Mouse (Mus musculus) lung, embryonic 14.5 days (tissue): ENCODE measurements around the gene Dmrt2. TPM values are rescaled to one million over a fixed set of nuclear protein-coding genes. Genes with fewer than 3 reads are reported as not detected.
A peak's percentile ranks its signal among the peaks of the same experiment; 100 is the strongest.

Experiments used
- ATAC-seq: fragments of 200-750 bp; cut with Nextera tagmentation; 2 replicates; pipeline ENCODE4 v1.8.0; 2017; ENCODE audit warnings: mild to moderate bottlenecking, moderate TSS enrichment, moderate library complexity; ENCODE audit not compliant: insufficient read depth
- DNase-seq: peaks from one replicate; pipeline ENCODE4 v3.0.0-alpha.2; 2015
- H3K27ac ChIP-seq: fragments of 300-500 bp; sonication (generic); 2 replicates; pipeline ENCODE4 v1.5.1; 2014; ENCODE audit warnings: low read depth, mild to moderate bottlenecking, moderate library complexity
- H3K27me3 ChIP-seq: fragments of 300-500 bp; sonication (generic); 2 replicates; pipeline ENCODE4 v1.6.1; 2014; ENCODE audit warnings: low read length, control low read depth; ENCODE audit not compliant: insufficient read depth
- H3K36me3 ChIP-seq: fragments of 300-500 bp; sonication (generic); 2 replicates; pipeline ENCODE4 v1.6.1; 2014; ENCODE audit warnings: control low read depth; ENCODE audit not compliant: insufficient read depth
- H3K4me1 ChIP-seq: fragments of 300-500 bp; sonication (generic); 2 replicates; pipeline ENCODE4 v1.6.1; 2014; ENCODE audit warnings: antibody characterized with exemption, control low read depth; ENCODE audit not compliant: insufficient read depth
- H3K4me2 ChIP-seq: fragments of 300-500 bp; sonication (generic); 2 replicates; pipeline ENCODE4 v1.6.1; 2014; ENCODE audit warnings: mild to moderate bottlenecking
- H3K4me3 ChIP-seq: fragments of 300-500 bp; sonication (generic); 2 replicates; pipeline ENCODE4 v1.5.1; 2014; ENCODE audit warnings: low read depth, low read length
- H3K9ac ChIP-seq: fragments of 300-500 bp; sonication (generic); 2 replicates; pipeline ENCODE4 v1.6.1; 2014
- H3K9me3 ChIP-seq: fragments of 300-500 bp; sonication (generic); 2 replicates; pipeline ENCODE4 v1.6.1; 2016; ENCODE audit warnings: low read depth, low read length, control low read depth
- CTCF ChIP-seq: IDR thresholded peaks from 2 replicates; pipeline ENCODE4 v1.5.1; 2016; ENCODE audit warnings: antibody characterized with exemption, low read depth
- WGBS: fragments of 180-500 bp; shearing (Covaris S2); extraction: QIAGEN DNeasy Blood & Tissue Kit; methylation state at CpG from one replicate; pipeline ENCODE4 v1.1.7; 2014; 5-methylcytosine and 5-hydroxymethylcytosine counted together
- polyA plus RNA-seq: library from polyadenylated mRNA; unstranded; fragments of >200 nt; fragmentation: Nextera tagmentation; extraction: Ambion mirVana; gene quantifications from 2 replicates; pipeline ENCODE4 v1.2.1, GENCODE M21; 2014

Dmrt2 gene
- polyA plus RNA-seq, 1 experiment from 2014 or later, result 0.62 TPM

DNA sequence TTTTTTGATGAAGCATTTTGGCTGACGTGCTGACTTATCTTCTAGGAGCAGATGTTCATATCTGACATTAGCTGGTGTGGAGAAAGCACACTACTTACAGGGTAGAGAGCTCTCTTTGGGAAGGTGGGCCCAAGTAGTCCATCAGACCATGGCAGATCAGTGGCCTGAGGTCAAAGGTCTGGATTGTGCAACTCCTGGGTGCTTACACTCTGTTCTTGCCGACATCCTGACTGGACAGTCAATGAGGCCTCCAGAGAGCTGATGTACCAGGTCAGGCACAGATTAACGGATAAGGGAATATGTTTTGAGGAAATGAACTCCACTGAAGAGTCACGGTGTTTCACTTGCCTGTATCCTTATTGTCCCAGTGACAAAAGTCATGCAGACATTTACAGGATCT, 23.5 kb upstream of the Dmrt2 start:
- TF ChIP-seq CTCF, result no peak
- no peaks in the 10 kb centered on the region for H3K36me3 ChIP-seq
- 59% methylated on average over 4 of the region's 4 CpGs for whole genome bisulfite sequencing
- H3K27ac ChIP-seq, result no peak overlapping the region
- H3K9ac ChIP-seq, result no peak overlapping the region
- H3K9me3 ChIP-seq, result no peaks in the 10 kb centered on the region
- no peak overlapping the region for H3K4me3 ChIP-seq
- H3K27me3 ChIP-seq, result no peaks in the 10 kb centered on the region
- no peaks in the 10 kb centered on the region for H3K4me1 ChIP-seq
- ATAC-seq (no peak), DNase-seq (no peak)
- H3K4me2 ChIP-seq, result no peak overlapping the region

DNA sequence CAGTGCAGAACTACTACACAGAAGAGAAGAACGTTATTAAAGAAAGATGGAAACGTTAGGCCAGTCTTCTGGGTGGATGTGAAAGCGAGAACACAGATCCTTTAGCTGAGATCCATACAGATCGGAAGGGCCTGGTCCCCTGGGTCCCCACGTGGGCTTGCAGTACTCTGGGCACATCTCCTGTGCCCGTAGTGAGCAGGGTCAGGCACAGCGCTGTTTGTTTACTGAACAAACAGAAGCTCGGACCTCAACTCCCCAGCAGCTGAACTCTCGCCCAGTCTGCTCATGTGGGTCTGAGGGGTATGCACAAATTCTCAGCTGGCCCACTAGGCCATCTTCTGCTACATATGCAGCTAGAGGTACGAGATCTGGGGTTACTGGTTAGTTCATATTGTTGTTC, 21.7 kb upstream of the Dmrt2 start:
- H3K4me1 ChIP-seq, result peaks cover 6% of the 10 kb centered on the region; the same call in 1 of the 2 replicates
- H3K4me2 ChIP-seq, result no peak overlapping the region
- no peaks in the 10 kb centered on the region for H3K36me3 ChIP-seq
- WGBS, result 44% methylated on average over 10 of the region's 10 CpGs
- ATAC-seq, result no peak
- H3K9ac ChIP-seq, result no peak overlapping the region
- H3K4me3 ChIP-seq, result no peak overlapping the region
- TF ChIP-seq CTCF, result no peak
- H3K27me3 ChIP-seq, result no peaks in the 10 kb centered on the region
- H3K9me3 ChIP-seq, result no peaks in the 10 kb centered on the region
- no peak overlapping the region for H3K27ac ChIP-seq
- DNase-seq, result no peak

DNA sequence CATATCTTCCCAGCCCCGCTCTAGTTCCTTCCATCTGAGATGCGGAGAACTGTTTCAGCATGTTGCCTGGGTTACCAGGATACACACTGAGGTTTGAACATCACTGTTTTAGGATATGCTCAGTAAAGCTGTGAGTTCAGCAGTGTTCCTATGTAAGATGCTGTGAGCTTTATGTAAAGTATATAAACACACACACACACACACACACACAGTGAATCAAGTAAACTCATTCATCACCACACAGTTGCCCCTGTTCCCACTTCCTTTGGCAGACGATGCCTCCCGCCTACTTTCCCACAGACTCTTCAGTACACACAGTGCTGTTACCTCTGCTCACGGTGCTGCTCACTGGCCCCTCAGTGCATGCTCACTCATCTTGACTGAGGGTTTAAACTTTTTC, 19.7 kb upstream of the Dmrt2 start:
- no peak overlapping the region for H3K9ac ChIP-seq
- H3K27ac ChIP-seq, result no peak overlapping the region
- no peaks in the 10 kb centered on the region for H3K36me3 ChIP-seq
- no peak overlapping the region for H3K4me2 ChIP-seq
- DNase-seq, result no peak
- no peak for TF ChIP-seq CTCF
- no peak overlapping the region for H3K4me3 ChIP-seq
- ATAC-seq, result no peak
- H3K9me3 ChIP-seq, result no peaks in the 10 kb centered on the region
- no peaks in the 10 kb centered on the region for H3K27me3 ChIP-seq
- peaks cover 6% of the 10 kb centered on the region; the same call in 1 of the 2 replicates for H3K4me1 ChIP-seq
- WGBS, result 64% methylated on average over 5 of the region's 5 CpGs

DNA sequence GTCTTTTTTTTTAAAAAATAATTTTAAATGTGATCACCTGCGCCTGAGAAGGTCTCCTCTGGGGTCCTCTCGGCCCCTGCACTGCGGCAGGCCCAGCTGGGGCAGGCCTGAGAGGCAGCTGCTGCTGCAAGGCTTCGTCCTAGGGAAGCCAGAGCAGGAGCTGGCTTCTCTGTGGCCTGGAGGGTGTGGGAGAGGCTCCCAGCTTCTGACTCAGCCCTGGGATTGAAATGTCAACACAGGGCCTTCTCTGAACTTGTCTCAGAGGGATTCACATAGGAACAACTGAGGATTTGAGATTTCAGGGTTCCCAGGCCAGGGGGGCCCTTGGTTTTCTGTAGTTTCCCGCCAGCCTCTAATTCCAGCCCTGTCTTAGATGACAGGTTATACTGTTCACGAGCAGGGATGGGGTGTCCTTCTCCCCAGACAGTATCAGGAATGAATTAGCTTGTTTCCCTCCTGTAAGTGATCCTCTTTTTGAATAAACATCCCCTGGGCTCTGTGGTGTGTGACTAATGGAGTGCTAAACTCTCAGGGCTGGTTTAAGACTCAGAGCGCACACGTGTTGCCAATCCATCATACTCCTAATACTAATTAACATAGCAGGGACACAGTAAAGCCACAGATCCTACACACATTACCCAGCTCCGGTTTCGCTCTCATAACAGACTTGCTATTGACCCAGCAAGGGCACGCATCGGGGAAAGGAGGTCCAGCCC, 18.0 kb upstream of the Dmrt2 start:
- Histone ChIP-seq H3K27ac (no peak overlapping the region), H3K4me3 (no peak overlapping the region), H3K9me3 (no peaks in the 10 kb centered on the region), H3K4me1 (peaks cover 6% of the 10 kb centered on the region; the same call in 1 of the 2 replicates), H3K27me3 (no peaks in the 10 kb centered on the region), H3K4me2 (no peak overlapping the region), H3K36me3 (no peaks in the 10 kb centered on the region), H3K9ac (no peak overlapping the region)
- ATAC-seq (peak; percentile 52; the same call in 1 of the 2 replicates), DNase-seq (peak; percentile 21)
- 27% methylated on average over 12 of the region's 12 CpGs for WGBS
- no peak for TF ChIP-seq CTCF

DNA sequence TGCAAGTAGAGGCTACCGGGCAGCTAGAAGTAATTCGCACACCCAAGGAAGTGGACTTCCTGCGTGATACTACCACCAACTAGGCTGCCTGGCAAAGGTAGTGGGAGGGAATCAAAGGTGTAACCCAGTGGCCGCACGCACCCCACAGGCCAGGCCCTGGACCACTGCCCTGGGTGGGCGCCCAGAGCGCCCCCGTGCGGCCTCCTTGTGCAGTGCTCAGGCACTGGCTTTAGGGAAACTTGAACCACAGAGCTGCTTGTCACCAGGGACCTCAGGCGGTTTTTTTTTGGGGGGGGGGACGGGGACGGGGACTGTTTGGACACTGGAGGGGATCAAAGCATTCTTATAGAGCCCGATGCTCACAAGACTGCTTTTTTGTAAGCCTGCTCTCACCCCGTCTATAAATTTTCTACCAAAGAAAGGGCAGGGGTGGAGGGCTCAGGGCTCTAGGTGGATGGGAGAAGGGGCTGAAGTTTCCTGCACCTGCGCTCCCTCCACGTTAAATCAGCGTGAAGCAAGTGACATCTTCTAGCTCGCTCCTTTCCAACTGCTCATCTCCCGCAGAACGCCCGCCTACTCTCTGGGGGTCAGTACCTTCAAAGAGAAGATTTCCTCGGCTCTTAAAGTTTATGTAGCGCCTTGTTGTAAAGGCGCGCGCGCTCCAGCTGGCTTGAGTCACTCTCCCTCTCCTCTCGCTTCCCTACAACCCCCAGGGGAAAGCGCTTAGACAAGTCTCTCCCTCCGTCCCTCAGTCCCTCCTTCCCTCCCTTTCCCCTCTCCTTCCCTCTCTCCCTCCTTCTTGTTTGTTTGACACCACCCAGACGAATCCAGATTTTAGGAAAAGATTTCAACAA, 6.5 kb upstream of the Dmrt2 start:
- DNase-seq (peak; percentile 36), ATAC-seq (peak; percentile 17; the same call in 1 of the 2 replicates)
- Histone ChIP-seq H3K27me3 (peaks cover 84% of the 10 kb centered on the region), H3K4me2 (0 out of 2 replicates have a peak overlapping the region, but pooled peaks have one; percentile 18), H3K27ac (no peak overlapping the region), H3K9ac (no peak overlapping the region), H3K4me1 (no peaks in the 10 kb centered on the region), H3K36me3 (no peaks in the 10 kb centered on the region), H3K9me3 (no peaks in the 10 kb centered on the region; the same call in 1 of the 2 replicates), H3K4me3 (no peak overlapping the region)
- 3% methylated on average over 31 of the region's 31 CpGs for WGBS
- TF ChIP-seq CTCF, result peak; percentile 48

DNA sequence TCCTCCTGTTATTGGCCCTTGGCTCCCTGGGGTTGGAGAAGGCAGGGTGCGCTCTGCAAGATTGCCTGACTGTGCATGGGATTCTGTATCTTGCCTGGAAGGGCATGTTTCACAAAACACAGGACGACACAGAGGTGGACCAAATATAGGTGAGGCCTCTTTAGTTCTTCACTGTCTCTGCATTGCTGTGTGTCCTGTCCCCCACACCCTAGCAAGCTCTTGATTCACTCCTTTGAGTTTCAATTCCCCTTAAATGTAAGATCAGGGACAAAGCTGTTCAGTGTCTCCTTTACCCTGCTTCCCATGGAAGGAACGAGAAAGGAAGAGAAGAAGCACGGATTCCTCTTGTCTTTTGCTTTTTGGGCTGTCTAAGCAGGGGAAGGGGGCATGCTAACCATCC, 4.4 kb upstream of the Dmrt2 start:
- no peak for TF ChIP-seq CTCF

More for the DNA sequence above, 4.4 kb upstream of the Dmrt2 start:
- ATAC-seq (no peak), DNase-seq (no peak)
- peaks cover 95% of the 10 kb centered on the region for H3K27me3 ChIP-seq
- H3K4me1 ChIP-seq, result no peaks in the 10 kb centered on the region
- H3K36me3 ChIP-seq, result no peaks in the 10 kb centered on the region
- 23% methylated on average over 4 of the region's 4 CpGs for WGBS
- H3K9ac ChIP-seq, result no peak overlapping the region
- H3K27ac ChIP-seq, result no peak overlapping the region
- H3K9me3 ChIP-seq, result no peaks in the 10 kb centered on the region
- H3K4me3 ChIP-seq, result no peak overlapping the region
- H3K4me2 ChIP-seq, result no peak overlapping the region
